Comparison of ENCODE assay signal across 14 mouse cellular contexts in the genomic region with DNA sequence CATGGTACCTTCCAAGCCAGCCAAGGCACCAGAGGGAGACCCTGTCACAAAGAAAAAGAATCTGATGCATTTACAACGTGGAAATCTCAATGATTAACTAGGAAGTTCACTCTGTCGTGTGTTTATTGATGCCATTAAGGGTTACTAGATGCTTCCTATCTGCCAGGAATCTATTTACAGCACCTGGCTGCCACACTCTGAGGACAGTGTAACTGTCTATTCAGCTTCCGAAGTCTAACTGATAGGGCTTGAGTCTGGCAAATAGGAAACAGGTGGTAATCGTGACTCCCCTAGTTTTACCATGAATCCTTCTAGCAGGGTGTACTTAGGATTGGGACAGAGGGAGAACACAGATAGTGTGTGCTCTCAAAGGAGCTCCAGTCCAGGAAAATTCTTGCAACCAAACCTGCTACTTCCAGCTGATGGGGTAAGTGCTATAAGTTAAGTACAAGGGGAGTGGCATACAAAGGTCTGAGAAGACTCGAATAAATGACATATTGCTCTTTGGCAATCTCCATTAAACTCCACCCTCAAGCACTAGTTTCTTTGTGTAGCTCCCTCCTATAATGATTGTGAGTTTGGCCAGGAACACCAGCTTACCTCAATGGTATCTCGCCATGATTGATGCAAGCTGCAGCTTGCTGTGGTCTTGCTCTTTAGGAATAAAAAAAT. TPM values are rescaled to one million over a fixed set of nuclear protein-coding genes. Genes with fewer than 3 reads are reported as not detected.
DNase-seq lines count a peak whose midpoint lies in the region; ATAC-seq and TF ChIP-seq lines count a peak whose summit lies in the region.
"Had no signal": no experiment of that assay in that cellular context is flagged by ENCODE, and none has a peak within 500 bp of the region (broad histone marks: within the 10 kb centered on the region; RNA-seq: fewer than 3 reads in every experiment).

No protein-coding gene starts in this region.

- no peak for DNase-seq in heart, postnatal 10 days
- no peak for DNase-seq in liver, postnatal 0 days
- DNase-seq in right cerebral cortex, postnatal 4 days = no peak
- DNase-seq in gastrocnemius, postnatal 36 days = no peak
- DNase-seq: cerebellum, adult 8-10 months; layer of hippocampus, postnatal 36 days had no signal

- 58% methylated on average over 6 of the region's 6 CpGs for WGBS in heart, embryonic 11.5 days (ENCODE audit: insufficient replicate concordance)
- 40% methylated on average over 6 of the region's 6 CpGs for WGBS in liver, postnatal 0 days (ENCODE audit: insufficient replicate concordance)
- WGBS in liver, embryonic 12.5 days (ENCODE audit: insufficient replicate concordance) = 35% methylated on average over 6 of the region's 6 CpGs
- WGBS in intestine, embryonic 16.5 days = 45% methylated on average over 6 of the region's 6 CpGs
- 56% methylated on average over 6 of the region's 6 CpGs for WGBS in stomach, embryonic 16.5 days

- no peaks in the 10 kb centered on the region for H3K9me3 ChIP-seq in heart, embryonic 11.5 days (replicated peaks; ENCODE audit: control insufficient read depth, low read length)
- H3K9me3 ChIP-seq in liver, postnatal 0 days (ENCODE audit: low read length) = no peaks in the 10 kb centered on the region
- H3K9me3 ChIP-seq in liver, embryonic 12.5 days (replicated peaks) = no peaks in the 10 kb centered on the region
- no peaks in the 10 kb centered on the region for H3K9me3 ChIP-seq in intestine, embryonic 16.5 days (ENCODE audit: control insufficient read depth, low read length)
- H3K9me3 ChIP-seq in stomach, embryonic 16.5 days (replicated peaks; ENCODE audit: control insufficient read depth, low read length) = no peaks in the 10 kb centered on the region
- H3K9me3 ChIP-seq: hindbrain, embryonic 12.5 days; midbrain, embryonic 15.5 days had no signal

- no peak overlapping the region for H3K9ac ChIP-seq in heart, embryonic 11.5 days (ENCODE audit: low read depth, low read length)
- H3K9ac ChIP-seq in liver, postnatal 0 days (replicated peaks) = no peak overlapping the region
- no peak overlapping the region for H3K9ac ChIP-seq in liver, embryonic 12.5 days
- H3K9ac ChIP-seq in intestine, embryonic 16.5 days (ENCODE audit: low read depth, low read length) = no peak overlapping the region
- H3K9ac ChIP-seq in stomach, embryonic 16.5 days (ENCODE audit: low read length) = no peak overlapping the region
- H3K9ac ChIP-seq: hindbrain, embryonic 12.5 days; midbrain, embryonic 15.5 days had no signal

- no peaks in the 10 kb centered on the region for H3K27me3 ChIP-seq in heart, embryonic 11.5 days (ENCODE audit: control insufficient read depth, insufficient read depth, low read length)
- no peaks in the 10 kb centered on the region for H3K27me3 ChIP-seq in liver, postnatal 0 days (ENCODE audit: insufficient read depth, low read length)
- no peaks in the 10 kb centered on the region for H3K27me3 ChIP-seq in liver, embryonic 12.5 days (replicated peaks)
- no peaks in the 10 kb centered on the region for H3K27me3 ChIP-seq in intestine, embryonic 16.5 days (replicated peaks; ENCODE audit: control insufficient read depth, insufficient read depth, low read length)
- no peaks in the 10 kb centered on the region for H3K27me3 ChIP-seq in stomach, embryonic 16.5 days (ENCODE audit: control insufficient read depth, insufficient read depth, low read length)
- H3K27me3 ChIP-seq: hindbrain, embryonic 12.5 days; midbrain, embryonic 15.5 days had no signal

- intact Hi-C loops in heart, postnatal 10 days (cut with DNase I) = no loop called here
- intact Hi-C loops in gastrocnemius, postnatal 36 days (cut with DNase I) = no loop called here

- H3K36me3 ChIP-seq in heart, embryonic 11.5 days (ENCODE audit: control insufficient read depth, insufficient read depth, low read length) = no peaks in the 10 kb centered on the region
- no peaks in the 10 kb centered on the region for H3K36me3 ChIP-seq in liver, postnatal 0 days (replicated peaks; ENCODE audit: insufficient read depth, low read length)
- no peaks in the 10 kb centered on the region for H3K36me3 ChIP-seq in liver, embryonic 12.5 days
- H3K36me3 ChIP-seq in intestine, embryonic 16.5 days (ENCODE audit: control insufficient read depth, insufficient read depth, low read length) = no peaks in the 10 kb centered on the region
- H3K36me3 ChIP-seq in stomach, embryonic 16.5 days (ENCODE audit: control insufficient read depth, insufficient read depth, low read length) = no peaks in the 10 kb centered on the region
- H3K36me3 ChIP-seq: hindbrain, embryonic 12.5 days; midbrain, embryonic 15.5 days had no signal

- peaks cover 10% of the 10 kb centered on the region for H3K4me1 ChIP-seq in heart, embryonic 11.5 days (ENCODE audit: control insufficient read depth, insufficient read depth, low read length)
- peaks cover 16% of the 10 kb centered on the region for H3K4me1 ChIP-seq in liver, postnatal 0 days (ENCODE audit: insufficient read depth)
- H3K4me1 ChIP-seq in liver, embryonic 12.5 days = peaks cover 10% of the 10 kb centered on the region
- H3K4me1 ChIP-seq in intestine, embryonic 16.5 days (ENCODE audit: control insufficient read depth, insufficient read depth, low read length) = 0 out of 2 replicates have a peak, but pooled peaks cover 4% of the 10 kb centered on the region
- H3K4me1 ChIP-seq in stomach, embryonic 16.5 days (ENCODE audit: control insufficient read depth, insufficient read depth, low read length) = 0 out of 2 replicates have a peak, but pooled peaks cover 3% of the 10 kb centered on the region
- H3K4me1 ChIP-seq: hindbrain, embryonic 12.5 days; midbrain, embryonic 15.5 days had no signal

- no peak for TF ChIP-seq CTCF in liver, postnatal 0 days (IDR thresholded peaks at IDR 0.05; ENCODE audit: low read depth)

- no peak for TF ChIP-seq EP300 in liver, postnatal 0 days (IDR thresholded peaks at IDR 0.05; ENCODE audit: low read depth)

- H3K4me2 ChIP-seq in heart, embryonic 11.5 days = no peak overlapping the region
- H3K4me2 ChIP-seq in liver, postnatal 0 days (ENCODE audit: low read depth, low read length) = no peak overlapping the region
- H3K4me2 ChIP-seq in liver, embryonic 12.5 days = no peak overlapping the region
- H3K4me2 ChIP-seq in intestine, embryonic 16.5 days (ENCODE audit: low read depth, low read length) = peak overlapping the region; percentile 44
- 0 out of 2 replicates have a peak overlapping the region, but pooled peaks have one; percentile 9 for H3K4me2 ChIP-seq in stomach, embryonic 16.5 days (ENCODE audit: low read depth, low read length)
- H3K4me2 ChIP-seq: hindbrain, embryonic 12.5 days; midbrain, embryonic 15.5 days had no signal

- H3K27ac ChIP-seq in heart, embryonic 11.5 days (ENCODE audit: low read depth, low read length) = peak overlapping the region; percentile 72
- no peak overlapping the region for H3K27ac ChIP-seq in liver, postnatal 0 days (ENCODE audit: low read depth)
- H3K27ac ChIP-seq in liver, embryonic 12.5 days = no peak overlapping the region
- H3K27ac ChIP-seq in intestine, embryonic 16.5 days (ENCODE audit: low read length) = peak overlapping the region; percentile 39
- peak overlapping the region; percentile 34 for H3K27ac ChIP-seq in stomach, embryonic 16.5 days (ENCODE audit: low read length)
- H3K27ac ChIP-seq: hindbrain, embryonic 12.5 days; midbrain, embryonic 15.5 days had no signal

- no peak overlapping the region for H3K4me3 ChIP-seq in heart, embryonic 11.5 days (ENCODE audit: low read depth, low read length)
- no peak overlapping the region for H3K4me3 ChIP-seq in liver, postnatal 0 days (ENCODE audit: low read depth, low read length)
- no peak overlapping the region for H3K4me3 ChIP-seq in liver, embryonic 12.5 days
- H3K4me3 ChIP-seq in intestine, embryonic 16.5 days (ENCODE audit: low read length) = peak overlapping the region; percentile 15; the same call in 1 of the 2 replicates
- no peak overlapping the region for H3K4me3 ChIP-seq in stomach, embryonic 16.5 days (replicated peaks; ENCODE audit: low read length)
- H3K4me3 ChIP-seq: erythroblast, embryonic 14.5 days; hindbrain, embryonic 12.5 days; midbrain, embryonic 15.5 days had no signal

- ATAC-seq in heart, embryonic 11.5 days (replicated peaks; ENCODE audit: insufficient number of reproducible peaks, low FRiP score, low TSS enrichment) = no peak
- 0 out of 2 replicates have a peak, but pooled peaks have one; percentile 22 for ATAC-seq in liver, postnatal 0 days
- no peak for ATAC-seq in liver, embryonic 12.5 days
- ATAC-seq in intestine, embryonic 16.5 days = peak; percentile 78
- ATAC-seq in stomach, embryonic 16.5 days (ENCODE audit: insufficient read depth, low FRiP score) = peak; percentile 18; the same call in 1 of the 2 replicates
- ATAC-seq: forebrain, embryonic 16.5 days; midbrain, embryonic 15.5 days had no signal

RNA-seq across cellular contexts. Expression of gene Rhob, which starts 10.6 kb away (rescaled TPM):
- polyA plus RNA-seq in heart, embryonic 11.5 days (2014; fragmentation: Nextera tagmentation; extraction: Ambion mirVana) = 54.8 and 57.2 TPM in 2 replicates
- 100 to 1,000 TPM; 167 to 177 TPM for total RNA-seq in heart, postnatal 10 days (2021)
- 6.9 and 8.7 TPM in 2 replicates for polyA plus RNA-seq in liver, postnatal 0 days (2015; fragmentation: Nextera tagmentation; extraction: Ambion mirVana)
- polyA plus RNA-seq in liver, embryonic 12.5 days (2016; fragmentation: Nextera tagmentation; extraction: Ambion mirVana) = 12.3 and 12.4 TPM in 2 replicates
- 24.1 and 24.6 TPM in 2 replicates for polyA plus RNA-seq in intestine, embryonic 16.5 days (2015; fragmentation: Nextera tagmentation; extraction: Ambion mirVana)
- 32.0 and 34.3 TPM in 2 replicates for polyA plus RNA-seq in stomach, embryonic 16.5 days (2015; fragmentation: Nextera tagmentation; extraction: Ambion mirVana)
- total RNA-seq in gastrocnemius, postnatal 36 days (2021) = 10 to 100 TPM; 50.7 to 56.4 TPM

Comparison
In these comparisons a context has a peak if more than half of its experiments do, and no peak if none do; other contexts are left out.
1. ATAC-seq: peak in liver, postnatal 0 days (single experiment), intestine, embryonic 16.5 days (single experiment) and stomach, embryonic 16.5 days (single experiment); none in heart, embryonic 11.5 days (single experiment) and liver, embryonic 12.5 days (single experiment).
2. H3K27ac ChIP-seq: peak in heart, embryonic 11.5 days (single experiment), intestine, embryonic 16.5 days (single experiment) and stomach, embryonic 16.5 days (single experiment); none in liver, postnatal 0 days (single experiment) and liver, embryonic 12.5 days (single experiment).
3. H3K4me2 ChIP-seq: peak in intestine, embryonic 16.5 days (single experiment) and stomach, embryonic 16.5 days (single experiment); none in heart, embryonic 11.5 days (single experiment), liver, postnatal 0 days (single experiment) and liver, embryonic 12.5 days (single experiment).